Mouse (Mus musculus) intestine, postnatal 0 days (tissue): ENCODE results near the gene Scamp1. TPM values are rescaled to one million over a fixed set of nuclear protein-coding genes. Genes with fewer than 3 reads are reported as not detected.
A peak's percentile ranks its signal among the peaks of the same experiment; 100 is the strongest.

Source experiments
- ATAC-seq: fragments of 200-750 bp; cut with Nextera tagmentation; 2 replicates; pipeline ENCODE4 v1.8.0; 2017; ENCODE audit warnings: mild to moderate bottlenecking, moderate TSS enrichment, moderate library complexity
- H3K27ac ChIP-seq: fragments of 300-500 bp; sonication (generic); 2 replicates; pipeline ENCODE4 v1.5.1; 2014; ENCODE audit warnings: mild to moderate bottlenecking, low read depth, low read length, moderate library complexity
- H3K27me3 ChIP-seq: fragments of 300-500 bp; sonication (generic); replicated peaks from 2 replicates; pipeline ENCODE4 v1.6.1; 2014; ENCODE audit warnings: low read length, mixed read lengths; ENCODE audit not compliant: control insufficient read depth, insufficient read depth
- H3K36me3 ChIP-seq: fragments of 300-500 bp; sonication (generic); 2 replicates; pipeline ENCODE4 v1.6.1; 2014; ENCODE audit warnings: mild to moderate bottlenecking, moderate library complexity; ENCODE audit not compliant: control insufficient read depth, insufficient read depth
- H3K4me1 ChIP-seq: fragments of 300-500 bp; sonication (generic); replicated peaks from 2 replicates; pipeline ENCODE4 v1.6.1; 2014; ENCODE audit warnings: antibody characterized with exemption, low read length, mixed read lengths; ENCODE audit not compliant: control insufficient read depth, insufficient read depth
- H3K4me2 ChIP-seq: fragments of 300-500 bp; sonication (generic); replicated peaks from 2 replicates; pipeline ENCODE4 v1.6.1; 2014; ENCODE audit warnings: low read depth, mild to moderate bottlenecking, moderate library complexity
- H3K4me3 ChIP-seq: fragments of 300-500 bp; sonication (generic); 2 replicates; pipeline ENCODE4 v1.5.1; 2014; ENCODE audit warnings: low read depth, low read length
- H3K9ac ChIP-seq: fragments of 300-500 bp; sonication (generic); 2 replicates; pipeline ENCODE4 v1.6.1; 2014; ENCODE audit warnings: mild to moderate bottlenecking, low read depth, low read length
- H3K9me3 ChIP-seq: fragments of 300-500 bp; sonication (generic); 2 replicates; pipeline ENCODE4 v1.6.1; 2016; ENCODE audit warnings: mixed run types; ENCODE audit not compliant: control insufficient read depth
- CTCF ChIP-seq: sonication (generic); IDR thresholded peaks from 2 replicates; pipeline ENCODE4 v1.5.1; 2016; ENCODE audit warnings: low read depth, mild to moderate bottlenecking, control low read depth, antibody characterized with exemption, moderate library complexity
- WGBS: fragments of 180-500 bp; shearing (Covaris S2); extraction: QIAGEN DNeasy Blood & Tissue Kit; methylation state at CpG from one replicate; pipeline ENCODE4 v1.1.7; 2014; 5-methylcytosine and 5-hydroxymethylcytosine counted together
- polyA plus RNA-seq: library from polyadenylated mRNA; unstranded; fragments of >200 nt; fragmentation: Nextera tagmentation; extraction: Ambion mirVana; gene quantifications from 2 replicates; pipeline ENCODE4 v1.2.1, GENCODE M21; 2015

The Scamp1 gene
- polyA plus RNA-seq, 1 experiment from 2014 or later: 11.8 TPM

DNA sequence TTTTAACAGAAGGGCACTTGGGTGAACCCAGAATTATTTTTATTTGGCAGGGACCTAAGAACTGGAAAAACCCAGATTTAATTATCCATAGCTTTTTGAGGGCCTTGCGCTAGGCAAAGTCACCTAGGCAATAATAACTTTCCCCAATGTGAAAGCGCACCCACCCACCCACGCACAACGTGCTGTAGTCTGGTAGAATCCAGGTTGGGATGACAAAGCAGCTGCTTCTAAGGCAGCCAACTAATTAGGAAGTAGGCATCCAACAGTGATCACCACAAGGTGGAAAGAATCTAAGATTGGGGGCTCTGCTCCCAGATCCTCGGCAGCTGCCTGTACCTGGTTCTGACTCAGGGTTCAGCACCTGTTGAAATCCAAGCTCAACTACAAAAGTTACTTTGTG, 538 bp upstream of the Scamp1 start:
- Histone ChIP-seq H3K4me2 (peak overlapping the region; percentile 90), H3K4me3 (peak overlapping the region; percentile 92; the same call in 1 of the 2 replicates), H3K9ac (no peak overlapping the region), H3K4me1 (no peaks in the 10 kb centered on the region), H3K27ac (no peak overlapping the region), H3K9me3 (no peaks in the 10 kb centered on the region), H3K27me3 (no peaks in the 10 kb centered on the region), H3K36me3 (no peaks in the 10 kb centered on the region)
- no peak for ATAC-seq
- 42% methylated on average over 5 of the region's 5 CpGs for WGBS
- TF ChIP-seq CTCF: no peak

DNA sequence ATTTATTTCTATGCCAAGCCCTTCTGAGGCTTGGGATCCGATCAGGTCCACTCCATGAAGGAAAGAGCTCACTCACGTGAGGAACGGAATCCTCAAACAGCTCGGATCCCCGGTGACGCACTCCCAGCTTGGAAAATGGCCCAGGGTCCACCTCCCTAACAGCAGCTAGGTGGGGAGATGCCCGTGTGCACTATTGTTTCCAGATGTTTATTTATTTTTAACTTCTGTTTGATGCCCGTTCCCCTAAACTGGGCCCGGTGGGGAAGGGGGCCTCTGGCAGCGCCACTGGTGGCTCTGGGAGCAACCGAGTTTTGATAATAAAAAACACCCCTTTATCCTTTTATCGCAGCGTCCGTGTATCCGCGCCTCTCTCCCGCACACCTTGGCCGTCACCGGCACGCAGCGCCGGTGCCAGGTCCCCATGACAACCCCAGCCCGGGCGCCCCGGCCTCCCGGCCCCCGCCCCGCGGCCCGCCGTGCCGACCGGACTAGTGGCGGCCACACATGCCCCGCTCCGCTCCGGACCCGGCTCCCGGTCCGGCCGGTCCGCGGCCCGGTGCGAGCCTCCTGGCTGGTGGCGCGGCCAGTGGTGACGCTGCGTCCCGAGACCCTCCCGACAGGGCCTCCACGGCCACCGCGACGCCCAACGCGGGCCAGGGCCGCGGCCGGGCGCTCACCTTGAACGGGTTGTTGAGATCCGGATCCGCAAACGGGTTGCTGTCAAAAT, 951 bp downstream of the Scamp1 start:
- H3K4me3 ChIP-seq: peak overlapping the region; percentile 92
- peak overlapping the region; percentile 78 for H3K27ac ChIP-seq
- under 1% methylated on average over 55 of the region's 65 CpGs for WGBS
- H3K27me3 ChIP-seq: no peaks in the 10 kb centered on the region
- ATAC-seq: peak; percentile 44
- no peak for TF ChIP-seq CTCF
- H3K9ac ChIP-seq: peak overlapping the region; percentile 95
- no peaks in the 10 kb centered on the region for H3K9me3 ChIP-seq
- peak overlapping the region; percentile 90 for H3K4me2 ChIP-seq
- H3K4me1 ChIP-seq: 0 out of 2 replicates have a peak, but pooled peaks cover 1% of the 10 kb centered on the region
- H3K36me3 ChIP-seq: no peaks in the 10 kb centered on the region

GRCm38 (mm10) chr13:94279420-94279819, 6.2 kb downstream of the Scamp1 start:
- Histone ChIP-seq H3K9me3 (no peaks in the 10 kb centered on the region), H3K4me3 (no peak overlapping the region), H3K27ac (no peak overlapping the region), H3K27me3 (no peaks in the 10 kb centered on the region), H3K4me2 (no peak overlapping the region), H3K9ac (no peak overlapping the region), H3K4me1 (0 out of 2 replicates have a peak, but pooled peaks cover 3% of the 10 kb centered on the region), H3K36me3 (no peaks in the 10 kb centered on the region)
- 46% methylated on average over 5 of the region's 5 CpGs for WGBS
- ATAC-seq: no peak
- no peak for TF ChIP-seq CTCF

- TF ChIP-seq CTCF: no peak
- Histone ChIP-seq H3K4me3 (no peak overlapping the region), H3K4me1 (no peaks in the 10 kb centered on the region), H3K4me2 (no peak overlapping the region), H3K27me3 (no peaks in the 10 kb centered on the region), H3K36me3 (no peaks in the 10 kb centered on the region), H3K9me3 (no peaks in the 10 kb centered on the region), H3K9ac (no peak overlapping the region), H3K27ac (no peak overlapping the region)
- WGBS: 89% methylated on average over 6 of the region's 6 CpGs
- ATAC-seq: no peak
Observed at GRCm38 (mm10) chr13:94271284-94271683, 14.4 kb downstream of the Scamp1 start.

- Histone ChIP-seq H3K4me3 (no peak overlapping the region), H3K4me2 (no peak overlapping the region), H3K27ac (no peak overlapping the region), H3K9me3 (no peaks in the 10 kb centered on the region), H3K27me3 (no peaks in the 10 kb centered on the region), H3K4me1 (no peaks in the 10 kb centered on the region), H3K9ac (no peak overlapping the region), H3K36me3 (no peaks in the 10 kb centered on the region)
- ATAC-seq: no peak
- TF ChIP-seq CTCF: no peak
- WGBS: 49% methylated on average over 7 of the region's 7 CpGs
Observed at GRCm38 (mm10) chr13:94268201-94268600, 17.5 kb downstream of the Scamp1 start.

GRCm38 (mm10) chr13:94267190-94267589, 18.5 kb downstream of the Scamp1 start:
- Histone ChIP-seq H3K36me3 (no peaks in the 10 kb centered on the region), H3K4me3 (no peak overlapping the region), H3K4me2 (no peak overlapping the region), H3K9me3 (no peaks in the 10 kb centered on the region), H3K27me3 (no peaks in the 10 kb centered on the region), H3K27ac (no peak overlapping the region), H3K9ac (no peak overlapping the region), H3K4me1 (no peaks in the 10 kb centered on the region)
- ATAC-seq: no peak
- 65% methylated on average over 4 of the region's 4 CpGs for WGBS
- no peak for TF ChIP-seq CTCF

GRCm38 (mm10) chr13:94266530-94266929, 19.1 kb downstream of the Scamp1 start:
- TF ChIP-seq CTCF: no peak
- no peak for ATAC-seq
- H3K4me1 ChIP-seq: no peaks in the 10 kb centered on the region
- no peak overlapping the region for H3K4me2 ChIP-seq
- no peak overlapping the region for H3K4me3 ChIP-seq
- no peaks in the 10 kb centered on the region for H3K36me3 ChIP-seq
- WGBS: 77% methylated on average over 6 of the region's 6 CpGs
- H3K9ac ChIP-seq: no peak overlapping the region
- no peaks in the 10 kb centered on the region for H3K9me3 ChIP-seq
- no peaks in the 10 kb centered on the region for H3K27me3 ChIP-seq
- H3K27ac ChIP-seq: no peak overlapping the region
